Mouse (Mus musculus) embryonic facial prominence, embryonic 10.5 days (tissue): ENCODE results near the gene Ifi27l2b. TPM values are rescaled to one million over a fixed set of nuclear protein-coding genes. Genes with fewer than 3 reads are reported as not detected.
"Not testable (repeated sequence)": the region's sequence is repeated elsewhere in the genome, so short reads cannot be mapped to it uniquely, and the experiment has no call there.

ENCODE experiments used
- DNase-seq: peaks from one replicate; pipeline ENCODE4 v3.0.0-alpha.2; 2017; ENCODE audit warnings: low spot score
- H3K27ac ChIP-seq: fragments of 300-500 bp; sonication (generic); replicated peaks from 2 replicates; pipeline ENCODE4 v1.5.1; 2016; ENCODE audit warnings: mild to moderate bottlenecking
- H3K27me3 ChIP-seq: fragments of 300-500 bp; sonication (generic); replicated peaks from 2 replicates; pipeline ENCODE4 v1.6.1; 2016; ENCODE audit warnings: low read depth, mild to moderate bottlenecking; ENCODE audit not compliant: poor library complexity, severe bottlenecking
- H3K36me3 ChIP-seq: fragments of 300-500 bp; sonication (generic); replicated peaks from 2 replicates; pipeline ENCODE4 v1.6.1; 2016; ENCODE audit warnings: mild to moderate bottlenecking, moderate library complexity
- H3K4me1 ChIP-seq: fragments of 300-500 bp; sonication (generic); 2 replicates; pipeline ENCODE4 v1.6.1; 2016
- H3K4me3 ChIP-seq: fragments of 300-500 bp; sonication (generic); 2 replicates; pipeline ENCODE4 v1.5.1; 2016; ENCODE audit warnings: mild to moderate bottlenecking, moderate library complexity
- H3K9me3 ChIP-seq: fragments of 300-500 bp; sonication (generic); 2 replicates; pipeline ENCODE4 v1.6.1; 2016; ENCODE audit warnings: mild to moderate bottlenecking
- WGBS: fragments of 180-500 bp; shearing (Covaris S2); methylation state at CpG from one replicate; pipeline ENCODE4 v1.1.7; 2016; 5-methylcytosine and 5-hydroxymethylcytosine counted together
- polyA plus RNA-seq: library from polyadenylated mRNA; unstranded; fragments of >200 nt; fragmentation: Nextera tagmentation; extraction: Ambion mirVana; gene quantifications from 2 replicates; pipeline ENCODE4 v1.2.1, GENCODE M21; 2016

Ifi27l2b gene
- polyA plus RNA-seq, 1 experiment from 2014 or later, result not detected

GRCm38 (mm10) chr12:103481671-103482070 lies 24.6 kb upstream of the Ifi27l2b start:
- WGBS, result 78% methylated on average over 5 of the region's 5 CpGs
- H3K4me3 ChIP-seq, result no peak overlapping the region
- H3K27me3 ChIP-seq, result no peaks in the 10 kb centered on the region
- H3K36me3 ChIP-seq, result no peaks in the 10 kb centered on the region
- no peak overlapping the region for H3K27ac ChIP-seq
- no peaks in the 10 kb centered on the region for H3K4me1 ChIP-seq
- DNase-seq, result no peak
- no peaks in the 10 kb centered on the region for H3K9me3 ChIP-seq

- Histone ChIP-seq H3K27ac (no peak overlapping the region), H3K4me3 (no peak overlapping the region), H3K27me3 (no peaks in the 10 kb centered on the region), H3K4me1 (no peaks in the 10 kb centered on the region), H3K9me3 (no peaks in the 10 kb centered on the region), H3K36me3 (no peaks in the 10 kb centered on the region)
- no peak for DNase-seq
- WGBS, result 76% methylated on average over 7 of the region's 7 CpGs
These were observed 20.5 kb upstream of the Ifi27l2b start for GRCm38 (mm10) chr12:103477461-103478015.

GRCm38 (mm10) chr12:103476779-103477389 lies 19.9 kb upstream of the Ifi27l2b start:
- no peaks in the 10 kb centered on the region for H3K27me3 ChIP-seq
- H3K27ac ChIP-seq, result no peak overlapping the region
- H3K36me3 ChIP-seq, result no peaks in the 10 kb centered on the region
- no peak overlapping the region for H3K4me3 ChIP-seq
- H3K9me3 ChIP-seq, result no peaks in the 10 kb centered on the region
- H3K4me1 ChIP-seq, result no peaks in the 10 kb centered on the region
- WGBS, result 82% methylated on average over 1 of the region's 1 CpGs
- DNase-seq, result no peak

GRCm38 (mm10) chr12:103474481-103474880 lies 17.5 kb upstream of the Ifi27l2b start:
- no peak overlapping the region for H3K27ac ChIP-seq

DNA sequence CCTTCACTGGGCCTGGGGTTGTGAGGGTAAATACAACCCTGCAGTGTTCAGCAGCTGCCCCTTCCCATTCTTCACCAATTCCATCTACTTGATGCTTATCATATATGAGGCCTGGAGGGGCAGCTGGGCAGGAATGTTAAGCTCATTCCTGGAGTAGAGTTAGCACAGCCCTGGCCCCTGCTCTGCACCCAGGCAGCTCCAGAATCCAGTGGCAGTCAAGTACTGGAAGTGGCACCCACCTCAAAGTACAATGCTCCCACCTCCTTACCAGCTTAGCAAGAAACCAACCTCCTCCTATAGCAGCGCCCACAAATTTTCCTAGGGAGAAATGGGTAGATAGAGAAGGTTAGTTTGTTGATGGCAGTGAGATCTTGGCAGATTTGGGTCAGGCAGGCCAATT lies 296 bp downstream of the Ifi27l2b start:
- no CpG with 5 or more reads among the region's 1 CpGs for WGBS
- H3K27ac ChIP-seq, H3K9me3 ChIP-seq, H3K4me1 ChIP-seq, H3K36me3 ChIP-seq, DNase-seq, H3K4me3 ChIP-seq, H3K27me3 ChIP-seq: not testable (repeated sequence)

More at GRCm38 (mm10) chr12:103474481-103474880, 17.5 kb upstream of the Ifi27l2b start:
- H3K27me3 ChIP-seq, result no peaks in the 10 kb centered on the region
- 0 out of 2 replicates have a peak, but pooled peaks cover 2% of the 10 kb centered on the region for H3K9me3 ChIP-seq
- WGBS, result 64% methylated on average over 2 of the region's 2 CpGs
- H3K4me3 ChIP-seq, result no peak overlapping the region
- no peak for DNase-seq
- no peaks in the 10 kb centered on the region for H3K36me3 ChIP-seq
- H3K4me1 ChIP-seq, result no peaks in the 10 kb centered on the region

DNA sequence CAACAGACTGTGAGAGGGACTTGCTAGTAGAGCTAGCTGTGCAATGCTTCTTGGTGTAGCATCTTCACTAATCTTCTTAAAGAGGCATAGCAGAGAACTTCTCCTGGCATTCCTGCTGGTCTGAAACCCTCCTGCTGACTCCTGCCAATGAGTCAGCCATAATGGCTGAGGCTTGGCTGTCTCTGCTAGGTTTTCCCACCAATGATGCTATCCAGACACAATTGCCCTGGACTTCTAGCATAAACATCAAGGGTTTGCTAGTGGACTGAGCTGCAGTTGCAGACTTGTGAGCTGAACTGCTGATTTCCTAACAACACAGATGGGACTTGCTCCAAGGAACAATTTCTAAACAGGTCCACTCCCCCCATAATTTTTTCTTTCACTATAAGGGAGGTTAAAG lies 3.7 kb downstream of the Ifi27l2b start:
- no peak for DNase-seq
- no peak overlapping the region for H3K4me3 ChIP-seq
- H3K27ac ChIP-seq, result no peak overlapping the region
- no peaks in the 10 kb centered on the region for H3K27me3 ChIP-seq
- no peaks in the 10 kb centered on the region for H3K36me3 ChIP-seq
- H3K9me3 ChIP-seq, result no peaks in the 10 kb centered on the region
- no peaks in the 10 kb centered on the region for H3K4me1 ChIP-seq

GRCm38 (mm10) chr12:103445060-103445459 lies 12.0 kb downstream of the Ifi27l2b start:
- no peak for DNase-seq
- H3K27ac ChIP-seq, result no peak overlapping the region
- no peaks in the 10 kb centered on the region for H3K4me1 ChIP-seq
- no peaks in the 10 kb centered on the region for H3K36me3 ChIP-seq
- H3K9me3 ChIP-seq, result no peaks in the 10 kb centered on the region
- WGBS, result 72% methylated on average over 3 of the region's 3 CpGs
- no peak overlapping the region for H3K4me3 ChIP-seq
- no peaks in the 10 kb centered on the region for H3K27me3 ChIP-seq

- not testable (repeated sequence) for H3K27ac ChIP-seq, DNase-seq, H3K36me3 ChIP-seq, H3K27me3 ChIP-seq, H3K9me3 ChIP-seq, H3K4me1 ChIP-seq, H3K4me3 ChIP-seq
- WGBS, result 42% methylated on average over 6 of the region's 7 CpGs
These were observed 12.8 kb downstream of the Ifi27l2b start for GRCm38 (mm10) chr12:103444261-103444660.

DNA sequence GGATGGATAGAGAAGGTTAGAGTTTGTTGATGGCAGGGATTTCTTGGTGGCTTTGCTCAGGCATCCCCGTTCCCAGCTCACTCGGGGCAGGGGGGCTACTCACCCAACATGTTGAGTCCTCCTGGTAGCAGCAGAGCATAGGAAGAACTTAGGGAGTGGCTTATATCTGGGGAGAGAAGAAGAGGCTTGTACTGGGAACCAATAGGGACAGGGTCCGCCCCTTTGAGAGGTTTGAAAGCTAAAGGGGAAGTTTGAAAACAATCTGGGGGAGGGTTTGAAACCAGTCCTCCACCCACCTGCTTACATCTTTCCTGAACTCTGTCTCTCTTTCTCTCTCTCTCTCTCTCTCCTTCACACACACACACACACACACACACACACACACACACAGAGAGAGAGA lies 13.5 kb downstream of the Ifi27l2b start, which contains the start of gene Ifi27l2a:
Gene Ifi27l2a (minus strand): TSS at position 157 of the 400 bp plus-strand sequence.
- Histone ChIP-seq H3K27me3 (no peaks in the 10 kb centered on the region), H3K4me3 (no peak within 1 kb of the TSS), H3K9me3 (no peaks in the 10 kb centered on the region), H3K36me3 (no peaks in the 10 kb centered on the region), H3K27ac (no peak within 1 kb of the TSS), H3K4me1 (no peaks in the 10 kb centered on the region)
- no peak for DNase-seq
- 59% methylated on average over 3 of the region's 3 CpGs for WGBS

GRCm38 (mm10) chr12:103437601-103438000 lies 19.4 kb downstream of the Ifi27l2b start:
- 88% methylated on average over 1 of the region's 1 CpGs for WGBS
- Histone ChIP-seq H3K4me3 (no peak overlapping the region), H3K36me3 (no peaks in the 10 kb centered on the region), H3K4me1 (peaks cover 5% of the 10 kb centered on the region; the same call in 1 of the 2 replicates), H3K9me3 (no peaks in the 10 kb centered on the region), H3K27ac (no peak overlapping the region), H3K27me3 (no peaks in the 10 kb centered on the region)
- no peak for DNase-seq

DNA sequence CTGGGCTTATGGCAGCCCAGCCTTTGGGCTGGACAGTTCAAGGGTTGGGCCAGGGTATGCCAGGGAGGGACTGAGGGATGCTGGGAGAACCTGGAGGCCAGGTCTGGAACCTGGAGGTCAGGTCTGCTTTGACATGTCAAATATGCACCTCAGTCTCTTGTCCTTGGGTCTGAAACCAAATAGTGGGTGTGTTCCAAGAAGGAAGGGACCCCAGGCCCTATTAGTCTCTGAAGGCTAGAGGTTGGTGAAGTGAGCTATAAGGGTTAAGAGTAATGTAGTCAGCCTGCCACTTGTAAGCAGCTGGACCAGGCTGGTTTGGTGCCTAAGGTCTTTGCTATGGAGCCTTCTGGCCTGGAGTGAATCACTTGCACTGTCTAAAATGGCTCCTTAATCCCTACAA lies 22.2 kb downstream of the Ifi27l2b start:
- Histone ChIP-seq H3K4me1 (peaks cover 5% of the 10 kb centered on the region; the same call in 1 of the 2 replicates), H3K27ac (no peak overlapping the region), H3K4me3 (no peak overlapping the region), H3K36me3 (no peaks in the 10 kb centered on the region), H3K27me3 (no peaks in the 10 kb centered on the region), H3K9me3 (no peaks in the 10 kb centered on the region)
- DNase-seq, result no peak

GRCm38 (mm10) chr12:103433986-103434731 lies 22.9 kb downstream of the Ifi27l2b start, which contains the start of gene Ifi27:
TSS of gene Ifi27 (plus strand) at chr12:103434211.
- Histone ChIP-seq H3K36me3 (no peaks in the 10 kb centered on the region), H3K4me1 (peaks cover 5% of the 10 kb centered on the region; the same call in 1 of the 2 replicates), H3K27ac (no peak within 1 kb of the TSS), H3K9me3 (no peaks in the 10 kb centered on the region), H3K27me3 (no peaks in the 10 kb centered on the region), H3K4me3 (no peak within 1 kb of the TSS)
- DNase-seq, result no peak
- WGBS, result 75% methylated on average over 8 of the region's 8 CpGs

DNA sequence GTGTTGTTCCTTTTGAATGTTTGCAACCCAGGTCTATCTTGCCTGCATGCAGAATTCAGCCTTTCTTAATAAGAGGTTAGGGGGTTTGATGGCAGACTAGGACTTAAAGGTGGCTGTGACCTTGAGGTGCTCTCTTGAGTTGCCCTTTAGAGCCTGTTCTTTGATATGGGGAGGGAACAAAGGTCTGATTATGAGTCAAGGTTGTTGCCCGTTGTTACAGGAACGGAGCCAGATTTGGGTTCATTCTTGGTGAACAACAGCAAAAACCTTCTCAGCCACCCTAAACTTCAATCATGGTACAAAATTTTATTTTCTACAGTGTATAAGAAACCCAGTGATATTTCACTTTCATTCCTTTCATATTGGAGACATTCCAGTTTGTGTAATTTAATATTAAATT lies 23.6 kb downstream of the Ifi27l2b start:
- peaks cover 5% of the 10 kb centered on the region; the same call in 1 of the 2 replicates for H3K4me1 ChIP-seq
- no peaks in the 10 kb centered on the region for H3K36me3 ChIP-seq
- no peak for DNase-seq
- no peaks in the 10 kb centered on the region for H3K9me3 ChIP-seq
- no peak overlapping the region for H3K27ac ChIP-seq
- no peaks in the 10 kb centered on the region for H3K27me3 ChIP-seq
- 94% methylated on average over 2 of the region's 2 CpGs for WGBS
- H3K4me3 ChIP-seq, result no peak overlapping the region
